7 mouse cellular contexts compared by ENCODE assay signal in the genomic region with DNA sequence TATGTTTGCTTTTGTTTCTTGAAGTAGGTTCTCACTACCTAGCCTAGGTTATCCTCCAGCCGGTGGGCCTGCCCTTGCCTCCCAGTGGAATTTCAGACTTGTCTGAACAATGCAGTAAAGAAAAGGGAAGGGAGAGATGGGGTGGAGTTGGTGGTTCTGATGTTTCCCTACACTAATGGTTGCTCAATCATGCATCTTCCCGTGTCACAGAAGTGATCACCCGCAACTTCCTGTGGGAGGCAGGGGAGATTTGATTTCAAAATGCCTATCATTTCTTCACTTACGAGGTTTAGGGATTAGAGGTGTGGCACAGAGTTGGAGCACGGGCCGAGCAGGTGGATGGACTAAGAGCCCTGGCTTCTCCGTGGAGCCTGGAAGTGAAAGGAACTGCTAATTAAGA. TPM values are rescaled to one million over a fixed set of nuclear protein-coding genes. Genes with fewer than 3 reads are reported as not detected.
DNase-seq lines count a peak whose midpoint lies in the region; ATAC-seq lines count a peak whose summit lies in the region.

No protein-coding gene starts in this region.

- peak overlapping the region; percentile 77 for H3K4me3 ChIP-seq in forebrain, embryonic 13.5 days
- peak overlapping the region; percentile 83; the same call in 1 of the 2 replicates for H3K4me3 ChIP-seq in intestine, embryonic 14.5 days (ENCODE audit: low read depth, low read length)
- peak overlapping the region; percentile 76 for H3K4me3 ChIP-seq in midbrain, embryonic 14.5 days (replicated peaks; ENCODE audit: low read depth, low read length)

- no peak for ATAC-seq in forebrain, embryonic 13.5 days
- ATAC-seq in intestine, embryonic 14.5 days (replicated peaks; ENCODE audit: low FRiP score, low TSS enrichment, low read depth), result no peak
- no peak for ATAC-seq in midbrain, embryonic 14.5 days (ENCODE audit: low FRiP score, low TSS enrichment)

- no peak overlapping the region for H3K9ac ChIP-seq in forebrain, embryonic 13.5 days
- no peak overlapping the region for H3K9ac ChIP-seq in intestine, embryonic 14.5 days (ENCODE audit: low read length)
- H3K9ac ChIP-seq in midbrain, embryonic 14.5 days (replicated peaks; ENCODE audit: low read length), result no peak overlapping the region; the same call in 1 of the 2 replicates

- H3K4me1 ChIP-seq in forebrain, embryonic 13.5 days, result peaks cover 20% of the 10 kb centered on the region
- H3K4me1 ChIP-seq in intestine, embryonic 14.5 days (replicated peaks; ENCODE audit: control insufficient read depth, insufficient read depth, low read length), result peaks cover 10% of the 10 kb centered on the region
- H3K4me1 ChIP-seq in midbrain, embryonic 14.5 days (ENCODE audit: control insufficient read depth, insufficient read depth, low read length), result peaks cover 18% of the 10 kb centered on the region

- peaks cover 10% of the 10 kb centered on the region for H3K36me3 ChIP-seq in forebrain, embryonic 13.5 days (ENCODE audit: poor library complexity, severe bottlenecking)
- peaks cover 11% of the 10 kb centered on the region for H3K36me3 ChIP-seq in intestine, embryonic 14.5 days (ENCODE audit: control insufficient read depth, insufficient read depth, low read length)
- peaks cover 10% of the 10 kb centered on the region for H3K36me3 ChIP-seq in midbrain, embryonic 14.5 days (ENCODE audit: control insufficient read depth, insufficient read depth, low read length)

- H3K27me3 ChIP-seq in forebrain, embryonic 13.5 days, result peaks cover 14% of the 10 kb centered on the region
- H3K27me3 ChIP-seq in intestine, embryonic 14.5 days (replicated peaks; ENCODE audit: control insufficient read depth, insufficient read depth, low read length), result no peaks in the 10 kb centered on the region
- H3K27me3 ChIP-seq in midbrain, embryonic 14.5 days (ENCODE audit: control insufficient read depth, insufficient read depth, low read length), result no peaks in the 10 kb centered on the region; the same call in 1 of the 2 replicates

- DNase-seq in thymus, postnatal 4 days, result peak; percentile 28
- no peak for DNase-seq in thymus, postnatal 0 days (ENCODE audit: low spot score)
- DNase-seq in intestine, embryonic 14.5 days (ENCODE audit: low spot score), result peak; percentile 41
- peak; percentile 2 for DNase-seq in midbrain, embryonic 14.5 days
- DNase-seq in urinary bladder, adult 18-20 months (ENCODE audit: low spot score in 2 of 2), result no peak
- DNase-seq in layer of hippocampus, postnatal 10 days (ENCODE audit: low spot score in 2 of 2), result no peak

- 32% methylated on average over 7 of the region's 7 CpGs for WGBS in forebrain, embryonic 13.5 days
- WGBS in intestine, embryonic 14.5 days, result 46% methylated on average over 7 of the region's 7 CpGs
- 21% methylated on average over 7 of the region's 7 CpGs for WGBS in midbrain, embryonic 14.5 days

- H3K9me3 ChIP-seq in forebrain, embryonic 13.5 days (replicated peaks), result no peaks in the 10 kb centered on the region
- H3K9me3 ChIP-seq in intestine, embryonic 14.5 days (ENCODE audit: control insufficient read depth, low read length), result no peaks in the 10 kb centered on the region
- H3K9me3 ChIP-seq in midbrain, embryonic 14.5 days (ENCODE audit: control insufficient read depth, low read length), result no peaks in the 10 kb centered on the region

- H3K27ac ChIP-seq in forebrain, embryonic 13.5 days, result no peak overlapping the region
- H3K27ac ChIP-seq in intestine, embryonic 14.5 days (ENCODE audit: low read depth), result no peak overlapping the region
- no peak overlapping the region for H3K27ac ChIP-seq in midbrain, embryonic 14.5 days (replicated peaks; ENCODE audit: low read depth, low read length)

- peak overlapping the region; percentile 71 for H3K4me2 ChIP-seq in forebrain, embryonic 13.5 days
- H3K4me2 ChIP-seq in intestine, embryonic 14.5 days (ENCODE audit: low read length), result peak overlapping the region; percentile 86
- peak overlapping the region; percentile 78 for H3K4me2 ChIP-seq in midbrain, embryonic 14.5 days (ENCODE audit: low read length)

RNA-seq across cellular contexts. Expression of a gene that starts 0.6 kb away (rescaled TPM):
- 137 and 149 TPM in 2 replicates for polyA plus RNA-seq in thymus, postnatal 0 days (2015; fragmentation: Nextera tagmentation; extraction: Ambion mirVana)
- polyA plus RNA-seq in forebrain, embryonic 13.5 days (2015; fragmentation: Nextera tagmentation; extraction: Ambion mirVana), result 48.7 and 49.3 TPM in 2 replicates
- polyA plus RNA-seq in intestine, embryonic 14.5 days (2014; fragmentation: Nextera tagmentation; extraction: Ambion mirVana), result 119 and 126 TPM in 2 replicates
- polyA plus RNA-seq in midbrain, embryonic 14.5 days (2014; fragmentation: Nextera tagmentation; extraction: Ambion mirVana), result 67.7 and 76.8 TPM in 2 replicates
- 10 to 100 TPM; 65.5 to 75.3 TPM for total RNA-seq in layer of hippocampus, postnatal 10 days (2021)

RNA-seq across cellular contexts. Expression of a gene that starts 58.2 kb away (rescaled TPM):
- 25.9 and 31.5 TPM in 2 replicates for polyA plus RNA-seq in thymus, postnatal 0 days (2015; fragmentation: Nextera tagmentation; extraction: Ambion mirVana)
- polyA plus RNA-seq in forebrain, embryonic 13.5 days (2015; fragmentation: Nextera tagmentation; extraction: Ambion mirVana), result 29.3 TPM in 2 replicates
- polyA plus RNA-seq in intestine, embryonic 14.5 days (2014; fragmentation: Nextera tagmentation; extraction: Ambion mirVana), result 20.9 and 22.6 TPM in 2 replicates
- polyA plus RNA-seq in midbrain, embryonic 14.5 days (2014; fragmentation: Nextera tagmentation; extraction: Ambion mirVana), result 33.5 and 40.9 TPM in 2 replicates
- total RNA-seq in layer of hippocampus, postnatal 10 days (2021), result 10 to 100 TPM; 43.2 to 46.8 TPM

Comparison
In these comparisons a context has a peak if more than half of its experiments do, and no peak if none do; other contexts are left out.
1. DNase-seq: peak in thymus, postnatal 4 days (single experiment), intestine, embryonic 14.5 days (single experiment) and midbrain, embryonic 14.5 days (single experiment); none in thymus, postnatal 0 days (single experiment), urinary bladder, adult 18-20 months (0 of 2) and layer of hippocampus, postnatal 10 days (0 of 2).
2. Peak in every context shown above with its lines, with median percentiles within 50 percentile points of each other: H3K4me2 ChIP-seq and H3K4me3 ChIP-seq.